Mouse (Mus musculus): ENCODE measurements at regions not wholly inside any gene's neighbourhood (a gene's known extent, or its start where the extent isn't known, plus 50 kb on each side); places are given as distances from the start of the nearest gene placed in this dataset.
A peak's percentile ranks its signal among the peaks of the same experiment; 100 is the strongest.

DNA sequence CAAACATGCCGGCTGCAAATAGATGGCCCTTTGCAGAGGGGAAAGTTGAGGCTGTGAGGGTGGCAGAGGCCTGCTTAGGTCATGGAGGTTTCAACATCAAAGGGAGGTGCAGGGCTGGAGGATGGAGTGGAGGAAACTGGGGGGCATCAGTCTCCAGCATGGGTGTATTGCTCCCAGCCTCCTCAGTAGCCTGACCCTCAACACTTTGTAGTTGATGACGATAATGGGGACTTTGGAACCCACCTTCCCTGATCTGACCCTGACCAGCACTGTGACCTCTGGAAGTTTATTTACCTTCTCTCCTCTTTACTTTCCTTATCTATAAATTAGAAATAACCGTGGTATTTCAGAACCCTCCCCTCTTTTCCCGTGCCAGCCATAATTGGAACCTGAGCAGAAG lies 56.2 kb downstream of the Gm26897 start:
- Histone ChIP-seq H3K36me3 (ENCODE audit: control insufficient read depth, insufficient read depth, low read length) (no peaks in the 10 kb centered on the region), H3K4me2 (ENCODE audit: low read depth, low read length) (no peak overlapping the region), H3K27ac (ENCODE audit: low read length) (no peak overlapping the region), H3K4me1 (replicated peaks; ENCODE audit: control insufficient read depth, insufficient read depth, low read length) (peaks cover 17% of the 10 kb centered on the region), H3K9me3 (ENCODE audit: control insufficient read depth, low read length) (no peaks in the 10 kb centered on the region), H3K4me3 (ENCODE audit: low read length) (no peak overlapping the region), H3K9ac (ENCODE audit: low read length) (no peak overlapping the region), H3K27me3 (ENCODE audit: control insufficient read depth, insufficient read depth, low read depth, low read length) (no peaks in the 10 kb centered on the region)
- 35% methylated on average over 4 of the region's 4 CpGs for WGBS
- no peak for ATAC-seq (ENCODE audit: low read depth)

DNA sequence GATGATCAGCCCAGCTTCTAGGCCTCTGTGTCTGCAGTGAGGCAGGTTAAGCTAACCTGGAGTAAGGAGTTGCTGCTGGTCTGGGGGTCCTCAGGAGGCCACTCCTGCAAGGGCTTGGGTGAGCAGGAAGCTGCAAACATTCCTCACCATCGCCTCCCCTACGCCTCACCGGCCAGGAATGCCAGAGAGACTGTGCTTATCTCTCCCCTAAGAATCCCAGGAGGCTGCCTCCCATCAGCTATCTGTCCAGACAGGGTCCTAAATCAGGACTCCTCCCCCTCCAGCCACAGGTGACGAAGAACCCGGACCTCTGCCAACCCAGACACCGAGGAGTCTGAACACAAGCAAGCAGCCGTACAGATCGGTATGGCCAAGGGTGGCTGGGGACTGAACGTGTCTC lies 56.8 kb downstream of the Gm26897 start:
- Histone ChIP-seq H3K4me2 (ENCODE audit: low read depth, low read length) (no peak overlapping the region), H3K36me3 (ENCODE audit: control insufficient read depth, insufficient read depth, low read length) (no peaks in the 10 kb centered on the region), H3K9me3 (ENCODE audit: control insufficient read depth, low read length) (no peaks in the 10 kb centered on the region), H3K4me1 (replicated peaks; ENCODE audit: control insufficient read depth, insufficient read depth, low read length) (peaks cover 17% of the 10 kb centered on the region), H3K4me3 (ENCODE audit: low read length) (no peak overlapping the region), H3K9ac (ENCODE audit: low read length) (no peak overlapping the region), H3K27me3 (ENCODE audit: control insufficient read depth, insufficient read depth, low read depth, low read length) (no peaks in the 10 kb centered on the region), H3K27ac (ENCODE audit: low read length) (no peak overlapping the region)
- ATAC-seq (ENCODE audit: low read depth), result peak; percentile 16; the same call in 1 of the 2 replicates
- WGBS, result 23% methylated on average over 9 of the region's 9 CpGs

DNA sequence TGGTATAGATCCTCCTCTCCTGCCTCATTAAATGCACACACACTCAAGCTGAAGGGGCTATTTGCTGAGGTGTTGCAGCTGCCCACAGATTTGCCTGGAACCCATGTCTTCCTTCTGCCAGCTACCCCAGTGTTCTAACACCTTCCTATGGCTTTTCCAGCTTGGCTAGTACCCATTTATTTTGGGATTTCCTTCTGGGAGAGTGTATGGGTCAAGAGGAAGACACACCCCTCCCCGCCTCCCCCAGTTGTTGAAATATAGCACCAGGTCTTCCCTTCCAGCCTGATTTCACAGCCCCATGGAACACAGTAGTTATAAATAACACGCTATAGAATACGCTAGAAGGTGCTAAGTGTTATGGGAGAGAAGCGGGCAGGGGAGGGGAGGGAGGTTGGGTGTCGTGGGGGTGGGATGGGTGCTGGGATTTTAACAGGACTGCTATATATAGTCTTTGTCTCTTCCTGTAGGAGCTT lies 57.4 kb downstream of the Gm26897 start:
- H3K36me3 ChIP-seq (ENCODE audit: control insufficient read depth, insufficient read depth, low read length), result no peaks in the 10 kb centered on the region
- no peak overlapping the region for H3K9ac ChIP-seq (ENCODE audit: low read length)
- ATAC-seq (ENCODE audit: low read depth), result peak; percentile 20; the same call in 1 of the 2 replicates
- H3K27me3 ChIP-seq (ENCODE audit: control insufficient read depth, insufficient read depth, low read depth, low read length), result no peaks in the 10 kb centered on the region
- no peak overlapping the region for H3K4me3 ChIP-seq (ENCODE audit: low read length)
- no peaks in the 10 kb centered on the region for H3K9me3 ChIP-seq (ENCODE audit: control insufficient read depth, low read length)
- no peak overlapping the region for H3K4me2 ChIP-seq (ENCODE audit: low read depth, low read length)
- H3K27ac ChIP-seq (ENCODE audit: low read length), result no peak overlapping the region
- 65% methylated on average over 5 of the region's 5 CpGs for WGBS
- H3K4me1 ChIP-seq (replicated peaks; ENCODE audit: control insufficient read depth, insufficient read depth, low read length), result peaks cover 17% of the 10 kb centered on the region

DNA sequence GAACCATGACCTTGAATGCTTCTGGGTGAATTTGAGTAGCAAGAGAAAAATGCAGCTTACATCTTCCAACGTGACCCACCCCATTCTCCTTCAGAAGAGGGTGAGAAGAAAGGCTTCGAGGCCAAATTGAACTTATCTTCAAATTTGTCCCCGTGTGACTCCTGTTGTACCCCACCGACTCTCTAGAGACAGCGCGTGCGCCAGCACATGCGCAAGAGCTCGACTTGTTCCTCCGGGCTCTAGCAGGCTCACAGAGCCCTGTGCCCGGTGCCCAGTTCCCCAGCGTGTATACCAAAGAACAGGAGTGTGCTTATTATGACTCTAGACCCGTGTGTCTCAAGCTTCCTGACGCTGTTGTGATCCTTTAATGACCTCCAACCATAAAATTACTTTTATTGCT lies 59.0 kb downstream of the Gm26897 start:
- no peak overlapping the region for H3K4me3 ChIP-seq (ENCODE audit: low read length)
- H3K36me3 ChIP-seq (ENCODE audit: control insufficient read depth, insufficient read depth, low read length), result no peaks in the 10 kb centered on the region
- peaks cover 17% of the 10 kb centered on the region for H3K4me1 ChIP-seq (replicated peaks; ENCODE audit: control insufficient read depth, insufficient read depth, low read length)
- ATAC-seq (ENCODE audit: low read depth), result no peak
- H3K27me3 ChIP-seq (ENCODE audit: control insufficient read depth, insufficient read depth, low read depth, low read length), result no peaks in the 10 kb centered on the region
- H3K9ac ChIP-seq (ENCODE audit: low read length), result no peak overlapping the region
- H3K27ac ChIP-seq (ENCODE audit: low read length), result no peak overlapping the region
- H3K9me3 ChIP-seq (ENCODE audit: control insufficient read depth, low read length), result no peaks in the 10 kb centered on the region
- WGBS, result 83% methylated on average over 14 of the region's 14 CpGs
- no peak overlapping the region for H3K4me2 ChIP-seq (ENCODE audit: low read depth, low read length)

DNA sequence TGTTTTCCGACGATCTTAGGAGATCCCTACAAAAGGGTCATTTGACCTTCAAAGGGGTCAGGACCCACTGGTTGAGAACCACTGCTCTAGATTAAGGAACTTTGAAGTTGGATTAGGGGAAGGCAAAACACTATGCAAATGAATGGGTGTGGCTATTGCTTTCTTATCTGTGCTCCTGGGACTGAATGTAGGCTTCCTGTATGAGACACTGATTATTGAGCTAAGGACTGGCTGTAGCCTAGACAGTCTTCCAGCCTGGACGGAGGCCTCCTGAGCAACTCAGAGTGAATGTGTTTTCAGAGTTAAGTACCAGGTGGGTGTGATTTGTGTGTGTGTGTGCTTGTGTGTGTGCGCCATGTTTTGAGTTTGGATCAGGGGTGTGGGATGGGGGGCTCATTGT lies 59.5 kb downstream of the Gm26897 start:
- no peak for ATAC-seq (ENCODE audit: low read depth)
- Histone ChIP-seq H3K9me3 (ENCODE audit: control insufficient read depth, low read length) (no peaks in the 10 kb centered on the region), H3K36me3 (ENCODE audit: control insufficient read depth, insufficient read depth, low read length) (no peaks in the 10 kb centered on the region), H3K4me1 (replicated peaks; ENCODE audit: control insufficient read depth, insufficient read depth, low read length) (peaks cover 17% of the 10 kb centered on the region), H3K4me3 (ENCODE audit: low read length) (no peak overlapping the region), H3K4me2 (ENCODE audit: low read depth, low read length) (no peak overlapping the region), H3K9ac (ENCODE audit: low read length) (no peak overlapping the region), H3K27ac (ENCODE audit: low read length) (no peak overlapping the region), H3K27me3 (ENCODE audit: control insufficient read depth, insufficient read depth, low read depth, low read length) (no peaks in the 10 kb centered on the region)
- WGBS, result 70% methylated on average over 4 of the region's 4 CpGs

DNA sequence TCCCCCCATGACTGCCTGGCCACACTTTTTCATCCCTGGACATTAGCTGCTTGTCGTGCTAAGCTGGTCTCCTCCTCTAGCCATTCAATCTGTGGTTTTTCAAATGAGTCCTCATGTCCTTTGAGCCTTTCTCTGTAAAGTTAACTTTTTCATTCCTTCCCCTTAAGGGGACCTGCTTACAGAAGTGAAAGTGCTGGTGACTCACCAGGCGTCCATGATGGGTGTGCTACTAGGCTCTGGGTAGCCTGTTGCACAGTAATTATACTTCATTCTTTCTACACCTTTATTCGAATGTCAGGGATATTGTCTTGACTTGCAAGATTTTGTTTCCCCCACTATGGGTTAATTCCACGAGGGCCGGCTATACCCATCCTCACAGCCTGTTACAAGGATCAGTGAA lies 63.2 kb downstream of the Gm26897 start:
- WGBS, result 70% methylated on average over 5 of the region's 5 CpGs
- no peak overlapping the region for H3K9ac ChIP-seq (ENCODE audit: low read length)
- no peaks in the 10 kb centered on the region for H3K27me3 ChIP-seq (ENCODE audit: control insufficient read depth, insufficient read depth, low read depth, low read length)
- no peaks in the 10 kb centered on the region for H3K36me3 ChIP-seq (ENCODE audit: control insufficient read depth, insufficient read depth, low read length)
- no peak overlapping the region for H3K4me2 ChIP-seq (ENCODE audit: low read depth, low read length)
- no peak for ATAC-seq (ENCODE audit: low read depth)
- no peak overlapping the region for H3K27ac ChIP-seq (ENCODE audit: low read length)
- no peaks in the 10 kb centered on the region for H3K9me3 ChIP-seq (ENCODE audit: control insufficient read depth, low read length)
- H3K4me3 ChIP-seq (ENCODE audit: low read length), result no peak overlapping the region
- H3K4me1 ChIP-seq (replicated peaks; ENCODE audit: control insufficient read depth, insufficient read depth, low read length), result peaks cover 17% of the 10 kb centered on the region

DNA sequence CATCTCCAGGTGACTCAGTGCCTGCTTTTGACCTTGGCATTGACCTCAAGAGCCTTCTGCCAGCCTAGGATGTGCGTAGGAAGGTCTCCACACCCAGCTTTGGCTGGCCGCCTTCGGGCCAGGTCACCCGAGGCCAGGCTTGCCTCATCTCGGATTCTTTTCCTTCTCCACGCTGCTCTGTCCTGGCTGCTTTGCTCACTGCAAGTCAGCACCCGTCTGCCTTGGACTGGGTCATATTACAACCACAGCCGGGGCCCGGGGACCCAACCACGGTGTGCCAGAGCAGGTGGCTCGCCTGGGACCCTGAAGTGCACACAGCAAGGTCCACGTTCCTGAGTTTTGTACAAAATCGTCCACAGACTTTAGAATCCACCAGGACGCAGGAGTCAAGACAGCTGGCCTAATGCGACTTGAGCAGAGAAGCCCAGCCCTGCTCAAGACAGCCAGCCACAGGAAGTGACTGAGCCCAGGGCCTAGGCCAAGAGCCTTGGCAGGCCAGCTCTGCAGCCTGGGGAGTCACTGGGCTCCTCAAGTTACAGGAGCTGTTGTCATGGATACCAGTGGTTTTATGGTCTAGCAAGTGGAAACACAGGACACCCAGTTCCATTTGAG lies 66.1 kb downstream of the Gm26897 start:
- H3K9ac ChIP-seq (ENCODE audit: low read length), result peak overlapping the region; percentile 16
- H3K4me3 ChIP-seq (ENCODE audit: low read length), result no peak overlapping the region
- H3K4me1 ChIP-seq (replicated peaks; ENCODE audit: control insufficient read depth, insufficient read depth, low read length), result peaks cover 14% of the 10 kb centered on the region
- H3K4me2 ChIP-seq (ENCODE audit: low read depth, low read length), result no peak overlapping the region; the same call in 1 of the 2 replicates
- ATAC-seq (ENCODE audit: low read depth), result peak; percentile 95
- no peaks in the 10 kb centered on the region for H3K9me3 ChIP-seq (ENCODE audit: control insufficient read depth, low read length)
- WGBS, result 11% methylated on average over 15 of the region's 15 CpGs
- H3K27ac ChIP-seq (ENCODE audit: low read length), result peak overlapping the region; percentile 80
- H3K27me3 ChIP-seq (ENCODE audit: control insufficient read depth, insufficient read depth, low read depth, low read length), result no peaks in the 10 kb centered on the region
- H3K36me3 ChIP-seq (ENCODE audit: control insufficient read depth, insufficient read depth, low read length), result no peaks in the 10 kb centered on the region

DNA sequence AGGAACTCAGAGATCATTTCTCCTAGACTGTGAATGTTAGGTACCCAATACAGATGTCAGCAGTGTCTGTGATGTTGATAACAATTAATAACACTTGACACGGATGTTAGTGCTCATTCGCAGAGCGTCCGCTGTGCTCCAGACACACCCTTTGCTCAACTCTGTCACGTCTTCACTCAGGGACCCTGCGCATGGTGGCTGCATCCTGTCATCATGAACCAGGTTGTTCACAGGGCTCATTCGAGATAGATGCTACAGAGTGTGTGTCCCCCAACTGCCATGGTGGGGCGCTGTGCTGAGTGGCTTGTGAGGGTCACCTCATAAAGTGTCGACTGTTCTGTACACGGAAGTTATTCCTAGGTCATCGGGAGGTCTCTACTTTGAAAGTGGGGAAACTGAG lies 66.8 kb downstream of the Gm26897 start:
- no peak overlapping the region; the same call in 1 of the 2 replicates for H3K27ac ChIP-seq (ENCODE audit: low read length)
- ATAC-seq (ENCODE audit: low read depth), result no peak

DNA sequence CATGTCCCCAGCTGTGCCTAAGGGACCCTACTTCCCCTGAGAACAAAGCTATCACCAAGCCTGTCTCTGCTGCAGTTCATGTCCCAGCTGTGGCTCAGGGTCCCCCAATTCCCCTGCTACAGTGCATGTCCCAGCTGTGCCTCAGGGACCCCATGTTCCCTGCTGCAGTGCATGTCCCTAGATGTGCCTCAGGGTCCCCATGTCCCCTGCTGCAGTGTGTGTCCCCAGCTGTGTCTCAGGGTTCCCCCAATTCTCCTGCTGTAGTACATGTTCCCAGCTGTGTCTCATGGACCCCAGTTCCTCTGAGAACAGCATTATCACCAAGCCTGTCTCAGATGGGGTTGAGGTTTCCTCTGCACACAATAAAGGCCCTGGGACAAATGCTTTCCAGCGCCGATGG lies 67.3 kb downstream of the Gm26897 start:
- H3K9ac ChIP-seq (ENCODE audit: low read length), result no peak overlapping the region
- no peak overlapping the region for H3K4me3 ChIP-seq (ENCODE audit: low read length)
- ATAC-seq (ENCODE audit: low read depth), result no peak
- H3K9me3 ChIP-seq (ENCODE audit: control insufficient read depth, low read length), result no peaks in the 10 kb centered on the region
- no peaks in the 10 kb centered on the region for H3K27me3 ChIP-seq (ENCODE audit: control insufficient read depth, insufficient read depth, low read depth, low read length)
- 61% methylated on average over 2 of the region's 2 CpGs for WGBS
- no peak overlapping the region for H3K27ac ChIP-seq (ENCODE audit: low read length)
- no peaks in the 10 kb centered on the region for H3K36me3 ChIP-seq (ENCODE audit: control insufficient read depth, insufficient read depth, low read length)
- H3K4me1 ChIP-seq (replicated peaks; ENCODE audit: control insufficient read depth, insufficient read depth, low read length), result peaks cover 18% of the 10 kb centered on the region
- H3K4me2 ChIP-seq (ENCODE audit: low read depth, low read length), result no peak overlapping the region

More for the DNA sequence above, 66.8 kb downstream of the Gm26897 start:
- Histone ChIP-seq H3K4me1 (replicated peaks; ENCODE audit: control insufficient read depth, insufficient read depth, low read length) (peaks cover 14% of the 10 kb centered on the region), H3K9ac (ENCODE audit: low read length) (no peak overlapping the region), H3K27me3 (ENCODE audit: control insufficient read depth, insufficient read depth, low read depth, low read length) (no peaks in the 10 kb centered on the region), H3K36me3 (ENCODE audit: control insufficient read depth, insufficient read depth, low read length) (no peaks in the 10 kb centered on the region), H3K9me3 (ENCODE audit: control insufficient read depth, low read length) (no peaks in the 10 kb centered on the region), H3K4me3 (ENCODE audit: low read length) (no peak overlapping the region), H3K4me2 (ENCODE audit: low read depth, low read length) (no peak overlapping the region)
- WGBS, result 75% methylated on average over 11 of the region's 11 CpGs

DNA sequence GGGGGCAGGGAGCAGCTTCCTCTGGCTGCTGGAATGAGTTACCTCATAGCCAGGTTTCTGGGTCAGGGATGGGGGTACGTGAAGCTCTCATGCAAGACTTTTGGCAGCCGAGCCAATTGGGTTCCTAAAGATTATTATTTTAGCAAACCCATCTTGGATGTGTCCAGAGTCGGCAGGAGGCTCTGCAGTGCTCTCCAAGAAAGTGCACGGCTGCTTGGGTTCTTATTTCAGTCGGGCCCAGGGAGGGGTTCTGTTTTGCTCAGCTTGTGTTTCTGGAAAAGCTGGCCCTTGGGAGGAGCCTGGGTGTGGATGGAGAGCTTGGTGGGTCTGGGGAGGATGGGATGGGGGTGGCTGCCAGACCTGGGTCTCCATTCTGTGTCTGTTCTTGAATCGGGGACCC lies 70.8 kb downstream of the Gm26897 start:
- no peak for ATAC-seq (ENCODE audit: low read depth)
- Histone ChIP-seq H3K4me2 (ENCODE audit: low read depth, low read length) (no peak overlapping the region), H3K9me3 (ENCODE audit: control insufficient read depth, low read length) (no peaks in the 10 kb centered on the region)

More for the DNA sequence above, 70.8 kb downstream of the Gm26897 start:
- no peak overlapping the region for H3K4me3 ChIP-seq (ENCODE audit: low read length)
- H3K27me3 ChIP-seq (ENCODE audit: control insufficient read depth, insufficient read depth, low read depth, low read length), result no peaks in the 10 kb centered on the region
- no peak overlapping the region for H3K9ac ChIP-seq (ENCODE audit: low read length)
- H3K36me3 ChIP-seq (ENCODE audit: control insufficient read depth, insufficient read depth, low read length), result no peaks in the 10 kb centered on the region
- H3K27ac ChIP-seq (ENCODE audit: low read length), result no peak overlapping the region
- WGBS, result 66% methylated on average over 6 of the region's 6 CpGs
- H3K4me1 ChIP-seq (replicated peaks; ENCODE audit: control insufficient read depth, insufficient read depth, low read length), result peaks cover 14% of the 10 kb centered on the region

All from lung, embryonic 16.5 days (tissue).